Mouse (Mus musculus) MEL (cell line): ENCODE measurements at regions not wholly inside any gene's neighbourhood (a gene's known extent, or its start where the extent isn't known, plus 50 kb on each side); places are given as distances from the start of the nearest gene placed in this dataset.

Experiments
- DNase-seq: peaks from one replicate; pipeline ENCODE4 v3.0.0; 2011; ENCODE audit warnings: low read depth, low spot score
- H3K27ac ChIP-seq: 2 replicates; pipeline ENCODE4 v1.5.1; 2012; ENCODE audit warnings: low read depth, mild to moderate bottlenecking, control low read depth, low read length, moderate library complexity; ENCODE audit not compliant: control insufficient read depth
- H3K27me3 ChIP-seq, 2 experiments: fragments of 150-350 bp in 1 of 2; sonication (generic) in 1 of 2; 2 replicates each; pipeline ENCODE4 v1.6.1; 2012; ENCODE audit warnings: low read length in 2 of 2, mild to moderate bottlenecking in 2 of 2, improper control_type of control experiment in 1 of 2, moderate library complexity in 1 of 2; ENCODE audit not compliant: insufficient read depth in 2 of 2, control insufficient read depth in 1 of 2
- H3K36me3 ChIP-seq, 2 experiments: 2 replicates each; pipeline ENCODE4 v1.6.1; 2012 to 2014; ENCODE audit warnings: low read length in 2 of 2, improper control_type of control experiment in 1 of 2, inconsistent platforms in 1 of 2, mild to moderate bottlenecking in 1 of 2; ENCODE audit not compliant: insufficient read depth in 2 of 2, control insufficient read depth in 1 of 2
- H3K4me1 ChIP-seq, 2 experiments: fragments of 150-350 bp in 1 of 2; sonication (generic) in 1 of 2; 2 replicates each; pipeline ENCODE4 v1.6.1; 2012; ENCODE audit warnings: low read length in 2 of 2, improper control_type of control experiment in 1 of 2, mild to moderate bottlenecking in 1 of 2; ENCODE audit not compliant: insufficient read depth in 2 of 2, control insufficient read depth in 1 of 2
- H3K4me3 ChIP-seq, 2 experiments: fragments of 150-350 bp in 1 of 2; sonication (generic) in 1 of 2; 2 replicates each; pipeline ENCODE4 v1.5.1; 2012; ENCODE audit warnings: low read depth in 2 of 2, low read length in 2 of 2, mild to moderate bottlenecking in 2 of 2, moderate library complexity in 2 of 2, control low read depth in 1 of 2, improper control_type of control experiment in 1 of 2; ENCODE audit not compliant: control insufficient read depth in 1 of 2, insufficient read depth in 1 of 2
- H3K79me2 ChIP-seq: 2 replicates; pipeline ENCODE4 v1.6.1; 2012; ENCODE audit warnings: mild to moderate bottlenecking, low read length, moderate library complexity; ENCODE audit not compliant: control insufficient read depth, poor library complexity, insufficient read depth
- H3K9ac ChIP-seq: 2 replicates; pipeline ENCODE4 v1.6.1; 2012; ENCODE audit warnings: low read depth, mild to moderate bottlenecking, control low read depth, low read length, moderate library complexity; ENCODE audit not compliant: control insufficient read depth, poor library complexity, severe bottlenecking
- H3K9me3 ChIP-seq: fragments of 150-350 bp; sonication (generic); replicated peaks from 2 replicates; pipeline ENCODE4 v1.6.1; 2012; ENCODE audit warnings: mild to moderate bottlenecking, low read length, improper control_type of control experiment, moderate library complexity; ENCODE audit not compliant: insufficient read depth
- CHD1 ChIP-seq: IDR thresholded peaks from 2 replicates; pipeline ENCODE4 v1.6.1; 2012; ENCODE audit warnings: low read depth, mild to moderate bottlenecking, inconsistent platforms, low read length, improper control_type of control experiment
- ETS1 ChIP-seq: IDR thresholded peaks from 2 replicates; pipeline ENCODE4 v1.6.1; 2012; ENCODE audit warnings: low read depth, mild to moderate bottlenecking, inconsistent platforms, low read length, improper control_type of control experiment, moderate library complexity
- GATA1 ChIP-seq: IDR thresholded peaks from 2 replicates; pipeline ENCODE4 v1.6.1; 2011; ENCODE audit warnings: low read depth, low read length, improper control_type of control experiment
- JUND ChIP-seq: IDR thresholded peaks from 2 replicates; pipeline ENCODE4 v1.6.1; 2011; ENCODE audit warnings: low read depth, mild to moderate bottlenecking, improper control_type of control experiment, low read length
- MAFK ChIP-seq: IDR thresholded peaks from 2 replicates; pipeline ENCODE4 v1.6.1; 2011; ENCODE audit warnings: low read depth, mild to moderate bottlenecking, low read length, improper control_type of control experiment, borderline replicate concordance
- MAZ ChIP-seq: IDR thresholded peaks from 2 replicates; pipeline ENCODE4 v1.6.1; 2012; ENCODE audit warnings: low read depth, mild to moderate bottlenecking, inconsistent platforms, low read length, improper control_type of control experiment
- MXI1 ChIP-seq: IDR thresholded peaks from 2 replicates; pipeline ENCODE4 v1.6.1; 2011; ENCODE audit warnings: mild to moderate bottlenecking, low read depth, low read length, improper control_type of control experiment
- MYC ChIP-seq: IDR thresholded peaks from 2 replicates; pipeline ENCODE4 v1.6.1; 2011; ENCODE audit warnings: low read depth, mild to moderate bottlenecking, low read length, improper control_type of control experiment, moderate library complexity
- POLR2A ChIP-seq, 2 experiments: IDR thresholded peaks; 2 replicates each; pipeline ENCODE4 v1.6.1; 2011 to 2012; ENCODE audit warnings: low read length in 2 of 2, mild to moderate bottlenecking in 2 of 2, control low read depth in 1 of 2, improper control_type of control experiment in 1 of 2, low read depth in 1 of 2, moderate library complexity in 1 of 2; ENCODE audit not compliant: control insufficient read depth in 1 of 2, insufficient read depth in 1 of 2, poor library complexity in 1 of 2
- POLR2AphosphoS2 ChIP-seq: IDR thresholded peaks from 2 replicates; pipeline ENCODE4 v1.6.1; 2011; ENCODE audit warnings: low read length, improper control_type of control experiment
- RAD21 ChIP-seq: IDR thresholded peaks from 2 replicates; pipeline ENCODE4 v1.6.1; 2011; ENCODE audit warnings: mild to moderate bottlenecking, low read depth, low read length, improper control_type of control experiment
- RCOR1 ChIP-seq: IDR thresholded peaks from 2 replicates; pipeline ENCODE4 v1.6.1; 2012; ENCODE audit warnings: low read depth, mild to moderate bottlenecking, inconsistent platforms, low read length, improper control_type of control experiment
- TBP ChIP-seq: IDR thresholded peaks from 2 replicates; pipeline ENCODE4 v1.8.0; 2011; ENCODE audit warnings: low read depth, low read length, improper control_type of control experiment
- USF1 ChIP-seq: IDR thresholded peaks from 2 replicates; pipeline ENCODE4 v1.6.1; 2014; ENCODE audit warnings: low read depth, mild to moderate bottlenecking, inconsistent platforms, low read length, improper control_type of control experiment, moderate library complexity
- USF2 ChIP-seq, 2 experiments: IDR thresholded peaks; 2 replicates each; pipeline ENCODE4 v1.6.1; 2011 to 2012; ENCODE audit warnings: improper control_type of control experiment in 2 of 2, low read length in 2 of 2, borderline replicate concordance in 1 of 2, inconsistent platforms in 1 of 2, low read depth in 1 of 2, mild to moderate bottlenecking in 1 of 2; ENCODE audit not compliant: insufficient read depth in 1 of 2
- ZKSCAN1 ChIP-seq: IDR thresholded peaks from 2 replicates; pipeline ENCODE4 v1.6.1; 2012; ENCODE audit warnings: low read depth, mild to moderate bottlenecking, inconsistent platforms, low read length, improper control_type of control experiment, moderate library complexity

DNA sequence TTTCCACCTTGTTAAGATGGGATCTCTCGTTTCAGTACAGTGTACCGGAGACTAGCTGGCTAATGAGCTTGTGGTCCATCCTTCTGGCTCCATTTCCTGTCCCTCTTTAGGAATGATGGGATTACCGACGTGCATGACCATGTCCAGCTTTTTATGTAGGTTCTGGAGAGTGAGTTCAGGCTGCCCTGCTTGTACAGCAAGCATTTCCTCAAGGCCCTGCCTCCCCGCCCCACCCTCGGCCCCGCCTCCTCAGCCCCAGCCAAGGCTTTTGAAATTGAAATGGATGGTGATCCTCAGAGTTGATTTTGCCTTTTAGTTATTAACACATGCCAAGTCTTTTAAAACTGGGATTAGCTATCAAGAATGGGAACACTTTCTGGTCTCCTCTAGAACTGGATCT lies 190.8 kb downstream of the Otor start:
- no peaks in the 10 kb centered on the region for H3K79me2 ChIP-seq
- no peaks in the 10 kb centered on the region; the same call in 1 of the 2 replicates for H3K9me3 ChIP-seq
- no peak overlapping the region for H3K27ac ChIP-seq
- no peak for DNase-seq
- no peaks in the 10 kb centered on the region for H3K27me3 ChIP-seq
- no peaks in the 10 kb centered on the region for H3K36me3 ChIP-seq
- no peak overlapping the region for H3K4me3 ChIP-seq
- no peak overlapping the region for H3K9ac ChIP-seq
- TF ChIP-seq CHD1: no peak
- no peak for TF ChIP-seq POLR2AphosphoS2
- no peak for TF ChIP-seq MXI1
- TF ChIP-seq TBP: no peak
- no peak for TF ChIP-seq ETS1
- no peak for TF ChIP-seq MYC
- no peak for TF ChIP-seq ZKSCAN1
- TF ChIP-seq USF2 (IDR thresholded peaks at IDR 0.05; ENCODE audit: borderline replicate concordance in 1 of 2, insufficient read depth in 1 of 2, low read depth in 1 of 2, low read length in 2 of 2): no peak
- TF ChIP-seq GATA1: no peak
- TF ChIP-seq USF1: no peak
- TF ChIP-seq POLR2A (IDR thresholded peaks at IDR 0.05; ENCODE audit: control insufficient read depth in 1 of 2, insufficient read depth in 1 of 2, low read depth in 1 of 2, low read length in 2 of 2, poor library complexity in 1 of 2): no peak
- no peak for TF ChIP-seq MAFK
- no peaks in the 10 kb centered on the region for H3K4me1 ChIP-seq

DNA sequence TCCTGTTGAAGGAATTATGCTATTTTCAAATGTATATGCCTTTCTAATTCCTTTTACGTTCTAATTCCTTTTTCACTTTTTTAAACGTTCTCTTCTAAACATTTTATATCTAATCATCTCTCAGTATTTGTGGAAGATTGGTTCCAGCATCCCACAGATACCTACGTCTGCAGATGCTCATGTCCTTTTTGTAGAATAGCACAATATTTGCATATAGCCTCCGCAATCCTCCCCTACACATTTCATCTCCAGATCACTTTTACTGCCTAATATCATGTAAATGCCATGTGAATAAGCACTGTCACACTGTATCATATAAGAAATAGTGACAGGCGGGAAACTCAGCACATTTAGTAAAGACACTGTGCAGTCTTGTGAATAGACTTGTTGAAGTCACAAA lies 192.6 kb downstream of the Otor start:
- Histone ChIP-seq H3K27me3 (no peaks in the 10 kb centered on the region), H3K9ac (no peak overlapping the region), H3K36me3 (no peaks in the 10 kb centered on the region), H3K4me1 (no peaks in the 10 kb centered on the region), H3K4me3 (no peak overlapping the region), H3K27ac (no peak overlapping the region), H3K9me3 (no peaks in the 10 kb centered on the region), H3K79me2 (no peaks in the 10 kb centered on the region)
- TF ChIP-seq JUND (no peak), POLR2A (IDR thresholded peaks at IDR 0.05; ENCODE audit: control insufficient read depth in 1 of 2, insufficient read depth in 1 of 2, low read depth in 1 of 2, low read length in 2 of 2, poor library complexity in 1 of 2) (no peak)
- no peak for DNase-seq

DNA sequence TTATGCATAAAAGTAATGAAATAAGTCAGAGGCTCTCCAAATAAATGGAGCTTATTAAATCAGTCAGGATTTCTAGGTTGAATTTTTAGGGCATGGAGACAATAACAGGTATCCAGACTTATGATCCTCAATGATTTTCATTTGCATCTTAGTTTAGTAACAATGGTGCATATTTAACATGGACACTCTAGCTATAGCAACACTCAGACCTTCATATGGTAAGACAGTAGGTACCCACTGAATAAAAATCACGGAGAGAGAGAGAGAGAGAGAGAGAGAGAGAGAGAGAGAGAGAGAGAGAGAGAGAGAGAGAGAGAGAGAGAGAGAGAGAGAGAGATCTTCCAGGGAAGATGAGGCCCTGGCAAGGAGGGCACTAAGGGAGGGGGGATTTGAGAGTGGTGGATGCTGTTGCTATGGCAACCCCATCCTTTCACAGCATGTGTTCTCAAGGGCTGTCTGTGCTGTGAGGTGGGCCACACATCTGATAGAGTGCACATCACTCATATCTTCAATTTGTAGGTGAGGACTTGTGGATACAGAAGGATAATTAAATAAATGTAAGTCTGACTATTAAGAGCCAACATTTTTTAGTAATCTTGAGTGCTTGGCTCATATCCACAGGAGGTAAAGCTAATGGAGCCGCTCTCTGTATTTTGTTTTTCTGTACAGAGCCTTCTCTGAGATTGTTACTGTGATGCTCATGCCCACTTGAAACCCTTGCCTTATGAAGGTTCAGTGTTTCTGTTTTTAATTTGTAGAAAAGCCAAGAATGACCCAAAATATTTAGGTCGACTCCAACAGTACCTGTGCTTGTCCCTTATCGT lies 227.7 kb downstream of the Otor start:
- Histone ChIP-seq H3K4me1 (no peaks in the 10 kb centered on the region), H3K4me3 (no peak overlapping the region), H3K27me3 (no peaks in the 10 kb centered on the region), H3K9ac (no peak overlapping the region), H3K9me3 (no peaks in the 10 kb centered on the region), H3K36me3 (no peaks in the 10 kb centered on the region), H3K79me2 (no peaks in the 10 kb centered on the region), H3K27ac (no peak overlapping the region)
- DNase-seq: no peak
- TF ChIP-seq MYC (no peak), USF2 (IDR thresholded peaks at IDR 0.05; ENCODE audit: borderline replicate concordance in 1 of 2, insufficient read depth in 1 of 2, low read depth in 1 of 2, low read length in 2 of 2) (no peak), RCOR1 (no peak), MAZ (no peak), RAD21 (no peak), MXI1 (no peak)
